Mouse (Mus musculus) embryonic facial prominence, embryonic 15.5 days (tissue): ENCODE results near the gene Ccdc63. TPM values are rescaled to one million over a fixed set of nuclear protein-coding genes. Genes with fewer than 3 reads are reported as not detected.
A peak's percentile ranks its signal among the peaks of the same experiment; 100 is the strongest.

ENCODE experiments used
- ATAC-seq: fragments of 200-750 bp; cut with Nextera tagmentation; 2 replicates; pipeline ENCODE4 v1.8.0; 2017; ENCODE audit warnings: low read depth, moderate TSS enrichment; ENCODE audit not compliant: insufficient number of reproducible peaks, low FRiP score, low TSS enrichment
- H3K27ac ChIP-seq: fragments of 300-500 bp; sonication (generic); replicated peaks from 2 replicates; pipeline ENCODE4 v1.5.1; 2015; ENCODE audit warnings: mild to moderate bottlenecking, inconsistent platforms
- H3K27me3 ChIP-seq: fragments of 300-500 bp; sonication (generic); 2 replicates; pipeline ENCODE4 v1.6.1; 2015; ENCODE audit warnings: inconsistent platforms
- H3K36me3 ChIP-seq: fragments of 300-500 bp; sonication (generic); 2 replicates; pipeline ENCODE4 v1.6.1; 2015; ENCODE audit warnings: mild to moderate bottlenecking, inconsistent platforms
- H3K4me1 ChIP-seq: fragments of 300-500 bp; sonication (generic); 2 replicates; pipeline ENCODE4 v1.6.1; 2015; ENCODE audit warnings: inconsistent platforms
- H3K4me2 ChIP-seq: fragments of 300-500 bp; sonication (generic); replicated peaks from 2 replicates; pipeline ENCODE4 v1.6.1; 2015; ENCODE audit warnings: mild to moderate bottlenecking, inconsistent platforms
- H3K4me3 ChIP-seq: fragments of 300-500 bp; sonication (generic); replicated peaks from 2 replicates; pipeline ENCODE4 v1.5.1; 2015; ENCODE audit warnings: mild to moderate bottlenecking, inconsistent platforms
- H3K9ac ChIP-seq: fragments of 300-500 bp; sonication (generic); 2 replicates; pipeline ENCODE4 v1.6.1; 2015; ENCODE audit warnings: inconsistent platforms
- H3K9me3 ChIP-seq: fragments of 300-500 bp; sonication (generic); replicated peaks from 2 replicates; pipeline ENCODE4 v1.6.1; 2016; ENCODE audit warnings: inconsistent platforms
- WGBS: fragments of 180-500 bp; shearing (Covaris S2); methylation state at CpG from one replicate; pipeline ENCODE4 v1.1.7; 2015; 5-methylcytosine and 5-hydroxymethylcytosine counted together
- polyA plus RNA-seq: library from polyadenylated mRNA; unstranded; fragments of >200 nt; fragmentation: Nextera tagmentation; extraction: Ambion mirVana; gene quantifications from 2 replicates; pipeline ENCODE4 v1.2.1, GENCODE M21; 2015

Ccdc63 gene
- polyA plus RNA-seq, 1 experiment from 2014 or later: 0.24 TPM

DNA sequence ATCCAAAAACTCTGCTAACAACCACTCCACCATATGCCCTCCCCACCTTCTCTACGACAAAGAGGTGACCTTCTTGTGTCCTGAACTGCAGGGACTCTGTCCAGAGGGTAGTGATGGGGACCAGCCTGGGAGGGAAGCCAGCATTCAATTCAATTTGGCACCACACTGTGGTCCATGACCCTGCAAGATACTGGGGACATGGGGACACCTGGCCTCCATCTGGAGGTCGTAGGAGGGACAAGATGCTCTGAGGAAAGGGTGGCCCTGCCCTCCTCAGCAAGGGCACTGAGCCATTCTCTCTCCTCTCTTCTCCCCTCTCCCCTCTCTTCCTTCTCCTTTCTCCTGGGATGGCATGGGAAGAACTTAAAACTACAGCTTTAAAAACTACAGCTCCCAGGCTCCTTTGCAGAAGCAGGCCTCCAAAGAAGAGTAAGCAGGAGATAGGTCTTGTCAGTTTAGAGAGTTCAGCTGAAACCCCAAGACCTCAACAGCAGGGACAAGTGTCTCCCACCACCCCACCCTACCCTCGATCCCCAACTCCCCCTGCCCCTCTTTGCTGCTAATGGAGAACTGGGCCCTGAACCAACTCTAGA, 5.2 kb downstream of the Ccdc63 start:
- no peaks in the 10 kb centered on the region for H3K36me3 ChIP-seq
- H3K9ac ChIP-seq: no peak overlapping the region
- WGBS: 64% methylated on average over 3 of the region's 3 CpGs
- H3K27ac ChIP-seq: no peak overlapping the region
- no peak overlapping the region for H3K4me2 ChIP-seq
- ATAC-seq: no peak
- no peak overlapping the region for H3K4me3 ChIP-seq
- H3K4me1 ChIP-seq: peaks cover 16% of the 10 kb centered on the region
- no peaks in the 10 kb centered on the region for H3K27me3 ChIP-seq
- no peaks in the 10 kb centered on the region for H3K9me3 ChIP-seq

GRCm38 (mm10) chr5:122134395-122135289, 6.0 kb downstream of the Ccdc63 start:
- no peak for ATAC-seq
- Histone ChIP-seq H3K4me3 (no peak overlapping the region), H3K36me3 (no peaks in the 10 kb centered on the region), H3K4me1 (peaks cover 16% of the 10 kb centered on the region), H3K9me3 (no peaks in the 10 kb centered on the region), H3K27me3 (no peaks in the 10 kb centered on the region), H3K27ac (no peak overlapping the region), H3K4me2 (no peak overlapping the region), H3K9ac (no peak overlapping the region)
- WGBS: 82% methylated on average over 14 of the region's 14 CpGs

DNA sequence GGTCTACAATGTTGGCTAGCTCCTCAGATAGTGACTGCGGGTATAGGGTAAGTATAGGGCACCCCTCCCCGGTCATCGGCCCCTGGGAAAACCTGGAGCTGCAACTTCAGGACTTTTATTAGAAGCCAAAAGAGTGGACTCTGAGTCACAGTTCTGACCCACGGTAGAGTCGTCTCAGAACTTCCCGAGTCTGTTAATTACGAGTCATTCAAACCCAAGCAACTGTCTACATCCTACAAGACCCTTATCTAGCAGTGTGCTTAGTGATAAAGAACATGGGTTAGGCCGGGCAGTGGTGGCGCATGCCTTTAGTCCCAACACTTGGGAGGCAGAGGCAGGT, 7.6 kb downstream of the Ccdc63 start:
- no peak overlapping the region for H3K9ac ChIP-seq
- no peak overlapping the region for H3K27ac ChIP-seq
- no peak for ATAC-seq
- H3K4me1 ChIP-seq: peaks cover 19% of the 10 kb centered on the region
- no peaks in the 10 kb centered on the region for H3K27me3 ChIP-seq
- H3K9me3 ChIP-seq: no peaks in the 10 kb centered on the region
- no peak overlapping the region for H3K4me2 ChIP-seq
- H3K4me3 ChIP-seq: no peak overlapping the region
- H3K36me3 ChIP-seq: no peaks in the 10 kb centered on the region
- 90% methylated on average over 9 of the region's 9 CpGs for WGBS

GRCm38 (mm10) chr5:122132167-122133049, 8.2 kb downstream of the Ccdc63 start:
- peaks cover 19% of the 10 kb centered on the region for H3K4me1 ChIP-seq
- no peak for ATAC-seq
- H3K27me3 ChIP-seq: no peaks in the 10 kb centered on the region
- no peak overlapping the region for H3K27ac ChIP-seq
- WGBS: 16% methylated on average over 26 of the region's 26 CpGs
- H3K36me3 ChIP-seq: no peaks in the 10 kb centered on the region
- no peaks in the 10 kb centered on the region for H3K9me3 ChIP-seq
- peak overlapping the region; percentile 33; the same call in 1 of the 2 replicates for H3K9ac ChIP-seq
- peak overlapping the region; percentile 44 for H3K4me3 ChIP-seq
- H3K4me2 ChIP-seq: peak overlapping the region; percentile 95

GRCm38 (mm10) chr5:122131076-122132051, 9.3 kb downstream of the Ccdc63 start:
- Histone ChIP-seq H3K27ac (no peak overlapping the region), H3K9ac (peak overlapping the region; percentile 33; the same call in 1 of the 2 replicates), H3K27me3 (no peaks in the 10 kb centered on the region), H3K36me3 (no peaks in the 10 kb centered on the region), H3K9me3 (no peaks in the 10 kb centered on the region), H3K4me2 (peak overlapping the region; percentile 95), H3K4me3 (peak overlapping the region; percentile 44), H3K4me1 (peaks cover 19% of the 10 kb centered on the region)
- 9% methylated on average over 34 of the region's 34 CpGs for WGBS
- ATAC-seq: peak; percentile 48; the same call in 1 of the 2 replicates

- H3K27me3 ChIP-seq: no peaks in the 10 kb centered on the region
- H3K4me2 ChIP-seq: no peak overlapping the region
- no peak for ATAC-seq
- 73% methylated on average over 11 of the region's 11 CpGs for WGBS
- no peak overlapping the region for H3K27ac ChIP-seq
- no peaks in the 10 kb centered on the region for H3K9me3 ChIP-seq
- no peak overlapping the region for H3K4me3 ChIP-seq
- peaks cover 19% of the 10 kb centered on the region for H3K4me1 ChIP-seq
- H3K36me3 ChIP-seq: no peaks in the 10 kb centered on the region
- H3K9ac ChIP-seq: no peak overlapping the region
These were observed 10.2 kb downstream of the Ccdc63 start for GRCm38 (mm10) chr5:122130341-122130998.

GRCm38 (mm10) chr5:122129068-122129655, 11.5 kb downstream of the Ccdc63 start:
- ATAC-seq: no peak
- 32% methylated on average over 16 of the region's 16 CpGs for WGBS
- H3K9ac ChIP-seq: no peak overlapping the region
- peak overlapping the region; percentile 32 for H3K4me2 ChIP-seq
- no peak overlapping the region for H3K27ac ChIP-seq
- H3K4me1 ChIP-seq: peaks cover 17% of the 10 kb centered on the region
- no peaks in the 10 kb centered on the region for H3K9me3 ChIP-seq
- no peak overlapping the region for H3K4me3 ChIP-seq
- H3K36me3 ChIP-seq: no peaks in the 10 kb centered on the region
- no peaks in the 10 kb centered on the region for H3K27me3 ChIP-seq

DNA sequence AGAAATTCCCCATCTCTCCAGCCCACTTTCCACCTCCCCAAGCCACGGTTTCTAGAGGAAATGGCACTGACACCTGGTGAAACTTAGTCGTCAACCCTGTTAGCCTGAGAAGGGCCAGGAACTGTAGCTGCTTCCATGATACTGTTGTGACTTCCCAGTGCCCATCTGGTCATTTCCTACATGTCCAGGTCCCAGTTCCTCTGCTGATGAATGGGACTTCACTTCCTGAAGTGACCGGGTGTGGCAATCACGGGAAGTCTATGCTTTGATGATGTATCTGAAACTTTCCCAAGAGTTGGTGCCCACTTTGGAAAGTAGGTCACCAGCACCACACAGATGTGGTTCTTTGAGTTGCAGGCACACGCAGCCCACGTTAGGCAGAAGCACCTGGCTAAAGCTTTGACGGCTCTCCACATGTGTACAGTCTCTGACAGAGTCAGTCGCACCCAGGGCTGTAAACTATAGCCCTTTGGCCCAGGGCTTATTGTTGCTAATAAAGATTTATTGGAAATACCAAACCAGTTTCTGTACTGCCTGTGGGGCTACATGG, 15.3 kb downstream of the Ccdc63 start:
- H3K4me2 ChIP-seq: no peak overlapping the region
- peaks cover 3% of the 10 kb centered on the region for H3K4me1 ChIP-seq
- H3K4me3 ChIP-seq: no peak overlapping the region
- WGBS: 81% methylated on average over 8 of the region's 8 CpGs
- H3K36me3 ChIP-seq: no peaks in the 10 kb centered on the region
- no peak for ATAC-seq
- H3K27ac ChIP-seq: no peak overlapping the region
- no peaks in the 10 kb centered on the region for H3K9me3 ChIP-seq
- H3K9ac ChIP-seq: no peak overlapping the region
- H3K27me3 ChIP-seq: no peaks in the 10 kb centered on the region

DNA sequence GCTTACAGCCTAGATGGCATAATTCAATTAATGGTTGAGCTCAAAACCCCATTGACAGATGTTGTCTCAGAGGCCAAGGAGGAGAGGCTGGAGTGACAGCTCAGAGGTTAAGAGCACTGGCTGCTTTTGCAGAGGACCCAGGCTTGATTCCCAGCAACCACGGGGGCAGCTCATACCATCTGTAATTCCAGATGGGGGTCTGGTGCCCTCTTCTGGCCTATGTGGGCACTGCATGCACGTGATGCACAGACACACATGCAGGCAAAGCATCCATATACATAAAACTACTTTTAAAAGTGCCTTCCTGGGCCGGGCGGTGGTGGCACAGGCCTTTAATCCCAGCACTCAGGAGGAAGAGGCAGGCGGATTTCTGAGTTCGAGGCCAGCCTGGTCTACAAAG, 24.4 kb downstream of the Ccdc63 start:
- Histone ChIP-seq H3K27ac (no peak overlapping the region), H3K27me3 (no peaks in the 10 kb centered on the region), H3K4me3 (no peak overlapping the region), H3K9ac (no peak overlapping the region), H3K9me3 (no peaks in the 10 kb centered on the region), H3K4me2 (no peak overlapping the region), H3K4me1 (0 out of 2 replicates have a peak, but pooled peaks cover 4% of the 10 kb centered on the region), H3K36me3 (no peaks in the 10 kb centered on the region)
- 81% methylated on average over 6 of the region's 6 CpGs for WGBS
- no peak for ATAC-seq
